In the genomic region with DNA sequence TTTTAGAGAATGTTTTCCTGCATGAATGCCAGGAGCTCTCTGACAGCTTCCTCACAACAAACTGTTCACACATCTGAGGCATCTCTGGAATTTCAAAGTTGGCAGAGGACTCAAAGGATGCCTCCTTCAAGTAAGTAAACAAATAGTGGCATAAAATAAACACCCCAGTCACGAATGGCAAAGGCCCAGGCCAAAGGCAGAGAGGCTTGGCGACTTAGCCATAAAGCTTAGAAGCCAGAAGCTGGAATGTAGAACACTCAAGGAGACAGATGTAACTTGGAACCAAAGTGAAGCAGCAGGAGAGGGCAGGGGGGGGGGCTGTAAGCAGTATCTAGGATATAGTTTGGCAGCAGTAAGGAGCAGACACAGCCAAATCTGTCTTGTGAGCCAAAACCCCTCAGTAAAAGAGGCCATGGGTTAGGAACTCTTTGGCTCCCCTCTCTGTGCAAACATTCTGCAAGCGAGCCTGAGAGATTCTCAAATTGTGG, we compare ENCODE assay signal across 11 mouse cellular contexts. TPM values are rescaled to one million over a fixed set of nuclear protein-coding genes. Genes with fewer than 3 reads are reported as not detected.
DNase-seq lines count a peak whose midpoint lies in the region; ATAC-seq and TF ChIP-seq lines count a peak whose summit lies in the region.
"Had no signal": no experiment of that assay in that cellular context is flagged by ENCODE, and none has a peak within 500 bp of the region (broad histone marks: within the 10 kb centered on the region; RNA-seq: fewer than 3 reads in every experiment).

No protein-coding gene starts in this region.

- peak; percentile 38; the same call in 1 of the 2 replicates for ATAC-seq in stomach, postnatal 0 days (ENCODE audit: low FRiP score, low TSS enrichment)

- no peak for TF ChIP-seq EP300 in stomach, postnatal 0 days (optimal IDR thresholded peaks at IDR 0.05)

- H3K4me1 ChIP-seq in stomach, postnatal 0 days (replicated peaks; ENCODE audit: control insufficient read depth, insufficient read depth): no peaks in the 10 kb centered on the region

- no peak overlapping the region for H3K4me3 ChIP-seq in stomach, postnatal 0 days (ENCODE audit: low read depth, low read length)

- H3K27me3 ChIP-seq in stomach, postnatal 0 days (ENCODE audit: control insufficient read depth, insufficient read depth, low read length): no peaks in the 10 kb centered on the region

- no peak overlapping the region for H3K27ac ChIP-seq in stomach, postnatal 0 days (replicated peaks)

- peak; percentile 94 for DNase-seq in heart, adult 11 months
- no peak for DNase-seq in heart, postnatal 25 days (ENCODE audit: low spot score)
- DNase-seq in right cerebral cortex, postnatal 10 days (ENCODE audit: low spot score in 2 of 2): peak; percentile 31 to 43
- DNase-seq in right cerebral cortex, postnatal 25 days: no peak
- peak; percentile 69 for DNase-seq in kidney, adult 9 months
- DNase-seq in stomach, postnatal 0 days (ENCODE audit: low spot score): no peak
- no peak for DNase-seq in B cell, adult 2 months
- no peak for DNase-seq in spleen, adult 12 weeks (ENCODE audit: low spot score)
- DNase-seq: cerebellum, adult 8-10 months had no signal

- H3K9ac ChIP-seq in stomach, postnatal 0 days (ENCODE audit: low read length): no peak overlapping the region

- H3K9me3 ChIP-seq in stomach, postnatal 0 days (ENCODE audit: control insufficient read depth, low read length): no peaks in the 10 kb centered on the region

- intact Hi-C loops in heart, postnatal 25 days (cut with DNase I): no loop called here

- WGBS in stomach, postnatal 0 days: 7% methylated on average over 3 of the region's 3 CpGs

- TF ChIP-seq CTCF in stomach, postnatal 0 days (IDR thresholded peaks at IDR 0.05; ENCODE audit: low read depth): no peak

- no peak overlapping the region for H3K4me2 ChIP-seq in stomach, postnatal 0 days (replicated peaks; ENCODE audit: low read depth)

- H3K36me3 ChIP-seq in stomach, postnatal 0 days (ENCODE audit: control insufficient read depth, insufficient read depth, low read length): no peaks in the 10 kb centered on the region

RNA-seq across cellular contexts. Expression of a gene that starts 22.3 kb away (rescaled TPM):
- not detected for total RNA-seq in heart, postnatal 25 days (2021)
- polyA plus RNA-seq in stomach, postnatal 0 days (2015; fragmentation: Nextera tagmentation; extraction: Ambion mirVana): not detected in 2 replicates
- total RNA-seq: gastrocnemius, postnatal 4 days; left cerebral cortex, postnatal 14 days had no signal

RNA-seq across cellular contexts. Expression of a gene that starts 24.4 kb away (rescaled TPM):
- total RNA-seq in heart, postnatal 25 days (2021): 1 to 10 TPM; 1.7 to 1.8 TPM
- 10.7 and 11.2 TPM in 2 replicates for polyA plus RNA-seq in stomach, postnatal 0 days (2015; fragmentation: Nextera tagmentation; extraction: Ambion mirVana)

RNA-seq across cellular contexts. Expression of a gene that starts 27.6 kb away (rescaled TPM):
- not detected for total RNA-seq in heart, postnatal 25 days (2021)
- 0.07 TPM in 1 of 2 replicates, not detected in the other for polyA plus RNA-seq in stomach, postnatal 0 days (2015; fragmentation: Nextera tagmentation; extraction: Ambion mirVana)
- total RNA-seq: gastrocnemius, postnatal 4 days had no signal

Comparison
In these comparisons a context has a peak if more than half of its experiments do, and no peak if none do; other contexts are left out.
1. DNase-seq: peak in heart, adult 11 months (single experiment), right cerebral cortex, postnatal 10 days (2 of 2) and kidney, adult 9 months (single experiment); none in heart, postnatal 25 days (single experiment), right cerebral cortex, postnatal 25 days (single experiment), stomach, postnatal 0 days (single experiment), B cell, adult 2 months (0 of 2) and spleen, adult 12 weeks (single experiment).